Mouse (Mus musculus) bone marrow, adult 2 months (tissue): ENCODE data around the gene Aebp1.

Experiments
- CTCF ChIP-seq: fragments of 200-500 bp; IDR thresholded peaks from 2 replicates; pipeline ENCODE4 v1.5.1; 2011; ENCODE audit warnings: low read length, control low read depth; ENCODE audit not compliant: control insufficient read depth, insufficient read depth
- POLR2A ChIP-seq: fragments of 200-500 bp; IDR thresholded peaks from 2 replicates; pipeline ENCODE4 v1.6.1; 2011; ENCODE audit warnings: low read depth, mild to moderate bottlenecking, control low read depth, low read length, borderline replicate concordance; ENCODE audit not compliant: control insufficient read depth

- TF ChIP-seq POLR2A (no peak), CTCF (peak; percentile 53)
Measured at GRCm38 (mm10) chr11:5886187-5886586, 24.4 kb downstream of the Aebp1 start.
